Mouse (Mus musculus): ENCODE measurements around the gene Rab3gap1.

Rab3gap1 gene

GRCm38 (mm10) chr1:127983274-127983993 is 114.9 kb downstream of the Rab3gap1 start:
- no peak for DNase-seq

- DNase-seq, result no peak
Observed at GRCm38 (mm10) chr1:127985391-127985790, 116.8 kb downstream of the Rab3gap1 start.

- no peak for DNase-seq
Observed at GRCm38 (mm10) chr1:127988246-127988645, 119.7 kb downstream of the Rab3gap1 start.

DNA sequence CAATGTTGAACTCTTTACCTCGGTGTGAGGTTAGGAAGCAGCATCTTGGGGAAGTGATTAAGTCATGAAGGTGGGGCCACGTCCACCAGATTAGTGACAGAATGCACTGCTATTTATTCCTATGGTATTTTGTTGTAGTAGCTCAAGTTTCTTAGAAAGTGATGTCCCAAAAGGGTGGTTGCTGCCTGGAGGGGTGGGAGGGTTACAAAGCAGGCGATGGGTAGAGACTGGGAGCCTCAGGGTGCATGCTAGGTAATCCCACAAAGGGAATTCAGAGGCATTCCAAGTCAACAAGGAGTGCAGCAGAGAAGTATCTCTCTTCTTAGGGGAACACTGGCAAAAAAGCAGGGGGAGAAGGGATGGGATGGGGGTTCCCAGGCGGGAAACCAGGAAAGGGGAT is 120.8 kb downstream of the Rab3gap1 start:
- no peak for DNase-seq

- DNase-seq, result peak; percentile 12
Observed at GRCm38 (mm10) chr1:127989876-127990731, 121.5 kb downstream of the Rab3gap1 start.
